12 mouse cellular contexts compared by ENCODE assay signal in genomic region chr17:31835528-31836263, GRCm38 (mm10). TPM values are rescaled to one million over a fixed set of nuclear protein-coding genes. Genes with fewer than 3 reads are reported as not detected.
DNase-seq lines count a peak whose midpoint lies in the region; ATAC-seq lines count a peak whose summit lies in the region.
"Had no signal": no experiment of that assay in that cellular context is flagged by ENCODE, and none has a peak within 500 bp of the region (broad histone marks: within the 10 kb centered on the region; RNA-seq: fewer than 3 reads in every experiment).

No protein-coding gene starts in this region.

- H3K36me3 ChIP-seq in heart, embryonic 10.5 days, result peaks cover 6% of the 10 kb centered on the region; the same call in 1 of the 2 replicates
- no peaks in the 10 kb centered on the region for H3K36me3 ChIP-seq in macrophage (ENCODE audit: inconsistent target)
- H3K36me3 ChIP-seq: embryonic facial prominence, embryonic 13.5 days; heart, embryonic 13.5 days; kidney, embryonic 15.5 days; limb, embryonic 12.5 days had no signal

- H3K27me3 ChIP-seq in heart, embryonic 10.5 days (ENCODE audit: insufficient read depth, poor library complexity, severe bottlenecking), result no peaks in the 10 kb centered on the region
- H3K27me3 ChIP-seq: embryonic facial prominence, embryonic 13.5 days; heart, embryonic 13.5 days; kidney, embryonic 15.5 days; limb, embryonic 12.5 days had no signal

- H3K4me3 ChIP-seq in heart, embryonic 10.5 days, result no peak overlapping the region
- H3K4me3 ChIP-seq in macrophage (ENCODE audit: inconsistent target), result no peak overlapping the region
- H3K4me3 ChIP-seq: embryonic facial prominence, embryonic 13.5 days; heart, embryonic 13.5 days; kidney, embryonic 15.5 days; limb, embryonic 12.5 days had no signal

- no peak for DNase-seq in heart, embryonic 10.5 days (ENCODE audit: low spot score)
- no peak for DNase-seq in heart, adult 9 months (ENCODE audit: low spot score in 2 of 2)
- peak; percentile 93 for DNase-seq in 416B (ENCODE audit: low read depth)
- DNase-seq in left cerebral cortex, adult 11 months (ENCODE audit: low spot score), result no peak
- no peak for DNase-seq in gastrocnemius, adult 18-20 months (ENCODE audit: low spot score)

- peak; percentile 82 for ATAC-seq in common myeloid progenitor, adult 5-6 weeks (replicated peaks; ENCODE audit: low read depth, poor library complexity, severe bottlenecking)
- ATAC-seq in frontal cortex, adult (ENCODE audit: low TSS enrichment), result no peak

- no peaks in the 10 kb centered on the region for H3K79me2 ChIP-seq in macrophage (ENCODE audit: inconsistent target)

- H3K4me1 ChIP-seq in heart, embryonic 10.5 days, result peaks cover 55% of the 10 kb centered on the region

- H3K27ac ChIP-seq in heart, embryonic 10.5 days, result 0 out of 2 replicates have a peak overlapping the region, but pooled peaks have one; percentile 25
- H3K27ac ChIP-seq in macrophage, result peak overlapping the region; percentile 99
- H3K27ac ChIP-seq: embryonic facial prominence, embryonic 13.5 days; limb, embryonic 12.5 days had no signal

- 89% methylated on average over 11 of the region's 11 CpGs for WGBS in heart, embryonic 10.5 days
- WGBS in macrophage (ENCODE audit: missing documents), result 40% methylated on average over 11 of the region's 11 CpGs

- peaks cover 3% of the 10 kb centered on the region for H3K9me3 ChIP-seq in heart, embryonic 10.5 days
- H3K9me3 ChIP-seq: embryonic facial prominence, embryonic 13.5 days; heart, embryonic 13.5 days; kidney, embryonic 15.5 days had no signal

RNA-seq across cellular contexts. Expression of gene Sik1, which starts 19.9 kb away (rescaled TPM):
- 20.9 and 22.0 TPM in 2 replicates for polyA plus RNA-seq in heart, embryonic 10.5 days (2016; fragmentation: Nextera tagmentation; extraction: Ambion mirVana)
- total RNA-seq in common myeloid progenitor, adult 5-6 weeks (2017), result 21.1 and 29.5 TPM in 2 replicates
- 10 to 100 TPM in 24 of 26 experiments, 1 to 10 TPM in 2; 2.6 to 74.2 (median 27.9) TPM for total RNA-seq in macrophage (2018; cell fraction: chromatin; rRNA removed)
- total RNA-seq in macrophage (2018; cell fraction: cytosol; rRNA removed), result 10 to 100 TPM in 20 of 26 experiments, 1 to 10 TPM in 6; 1.9 to 28.3 (median 15.6) TPM
- total RNA-seq in macrophage (2018; cell fraction: nucleus; rRNA removed), result 10 to 100 TPM in 20 of 26 experiments, 1 to 10 TPM in 6; 4.1 to 41.4 (median 13.5) TPM
- 6.1 to 8.6 TPM (median 7.3 TPM) in 3 replicates for polyA plus RNA-seq in macrophage (2018)
- total RNA-seq in gastrocnemius, adult 18-20 months (2021), result 10 to 100 TPM; 23.5 to 27.8 TPM
